Mouse (Mus musculus): ENCODE data around the gene Pltp. TPM values are rescaled to one million over a fixed set of nuclear protein-coding genes. Genes with fewer than 3 reads are reported as not detected.
"Not testable (repeated sequence)": the region's sequence is repeated elsewhere in the genome, so short reads cannot be mapped to it uniquely, and the experiment has no call there.

Pltp gene
- polyA plus RNA-seq, 1 experiment: 277 TPM

GRCm38 (mm10) chr2:164878509-164879227, 21.2 kb upstream of the Pltp start:
- no peak for DNase-seq (ENCODE audit: low read depth)

GRCm38 (mm10) chr2:164877376-164878215, 20.1 kb upstream of the Pltp start:
- DNase-seq (ENCODE audit: low read depth): not testable (repeated sequence)

GRCm38 (mm10) chr2:164875648-164876047, 18.1 kb upstream of the Pltp start:
- DNase-seq (ENCODE audit: low read depth): not testable (repeated sequence)

GRCm38 (mm10) chr2:164874239-164874769, 16.8 kb upstream of the Pltp start:
- DNase-seq (ENCODE audit: low read depth): no peak

GRCm38 (mm10) chr2:164873621-164874020, 16.1 kb upstream of the Pltp start:
- no peak for DNase-seq (ENCODE audit: low read depth)

- DNase-seq (ENCODE audit: low read depth): no peak
Observed at GRCm38 (mm10) chr2:164871602-164872303, 14.2 kb upstream of the Pltp start.

- DNase-seq (ENCODE audit: low read depth): no peak
Observed at GRCm38 (mm10) chr2:164868491-164868890, 11.0 kb upstream of the Pltp start.

GRCm38 (mm10) chr2:164867566-164867965, 10.1 kb upstream of the Pltp start:
- no peak for DNase-seq (ENCODE audit: low read depth)

GRCm38 (mm10) chr2:164866741-164867551, 9.4 kb upstream of the Pltp start:
- DNase-seq (ENCODE audit: low read depth): no peak

- no peak for DNase-seq (ENCODE audit: low read depth)
Observed at GRCm38 (mm10) chr2:164864593-164864992, 7.1 kb upstream of the Pltp start.

GRCm38 (mm10) chr2:164863411-164863810, 5.9 kb upstream of the Pltp start:
- not testable (repeated sequence) for DNase-seq (ENCODE audit: low read depth)

GRCm38 (mm10) chr2:164862179-164862861, 4.8 kb upstream of the Pltp start:
- no peak for DNase-seq (ENCODE audit: low read depth)

GRCm38 (mm10) chr2:164861094-164861493, 3.6 kb upstream of the Pltp start:
- no peak for DNase-seq (ENCODE audit: low read depth)

GRCm38 (mm10) chr2:164859640-164860432, 2.3 kb upstream of the Pltp start:
- DNase-seq (ENCODE audit: low read depth): no peak

- DNase-seq (ENCODE audit: low read depth): no peak
Observed at GRCm38 (mm10) chr2:164859155-164859554, 1.6 kb upstream of the Pltp start.

GRCm38 (mm10) chr2:164857842-164858553, 487 bp upstream of the Pltp start:
- DNase-seq (ENCODE audit: low read depth): no peak

GRCm38 (mm10) chr2:164856309-164857100, 1.0 kb downstream of the Pltp start:
- no peak for DNase-seq (ENCODE audit: low read depth)

- DNase-seq (ENCODE audit: low read depth): not testable (repeated sequence)
Observed at GRCm38 (mm10) chr2:164855572-164855971, 1.9 kb downstream of the Pltp start.
